Mouse (Mus musculus): Measurements from ENCODE around the gene Gm49405.
"Not testable (repeated sequence)": the region's sequence is repeated elsewhere in the genome, so short reads cannot be mapped to it uniquely, and the experiment has no call there.

Gm49405 gene

DNA sequence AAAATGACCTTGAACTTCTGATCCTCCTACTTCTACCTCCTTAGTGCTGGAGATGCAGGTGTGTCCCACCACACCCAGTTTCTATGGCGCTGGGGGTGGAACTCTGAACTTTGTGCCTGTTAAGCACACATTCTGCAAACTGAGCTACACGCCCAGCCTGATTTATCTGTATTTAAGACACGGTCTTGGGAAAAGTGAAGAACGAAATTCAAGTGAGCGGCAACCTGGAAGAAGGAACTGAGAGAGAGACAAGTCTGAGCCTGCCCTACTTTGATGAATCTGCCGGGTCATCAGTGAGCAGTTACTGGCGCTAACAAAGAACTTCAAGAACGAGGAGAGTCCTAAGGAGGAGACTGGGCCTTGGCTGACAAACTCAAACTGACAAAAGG is 46.4 kb downstream of the Gm49405 start:
- DNase-seq (ENCODE audit: extremely low read depth, insufficient read length, low spot score): no peak

DNA sequence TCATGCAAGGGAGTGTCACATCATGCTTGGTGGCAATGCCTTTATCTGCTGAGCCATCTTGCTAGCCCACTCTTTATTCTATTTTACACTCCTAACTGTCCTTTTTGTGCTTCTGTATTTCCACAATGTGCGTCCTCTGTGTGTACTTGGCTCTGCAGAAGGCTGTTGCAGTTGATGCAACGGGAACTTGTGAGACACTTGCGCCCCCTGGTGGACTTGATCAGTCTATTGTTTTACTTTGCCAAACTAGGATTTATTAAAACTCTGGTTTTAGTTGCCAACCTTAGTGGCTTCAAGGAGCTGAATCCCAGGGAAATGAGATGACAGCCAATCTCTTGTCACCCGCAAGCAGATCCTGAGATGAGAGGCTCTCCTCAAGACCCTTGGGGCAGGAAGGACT is 47.4 kb downstream of the Gm49405 start:
- peak; percentile 37 for DNase-seq (ENCODE audit: extremely low read depth, insufficient read length, low spot score)

DNA sequence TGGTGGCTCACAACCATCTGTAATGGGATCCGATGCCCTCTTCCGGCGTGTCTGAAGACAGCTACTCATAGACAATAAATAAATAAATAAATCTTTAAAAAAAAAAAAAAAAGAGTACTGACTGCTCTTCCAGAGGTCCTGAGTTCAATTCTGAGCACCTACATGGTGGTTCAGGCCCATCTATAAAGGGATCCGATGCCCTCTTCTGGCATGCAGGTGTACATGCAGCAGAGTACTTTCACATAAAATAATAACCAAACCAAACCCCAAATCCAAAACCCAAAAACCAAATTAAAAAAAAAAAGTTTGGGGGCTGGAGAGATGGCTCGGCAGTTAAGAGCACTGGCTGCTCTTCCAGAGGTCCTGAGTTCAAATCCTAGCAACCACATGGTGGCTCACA is 48.6 kb downstream of the Gm49405 start:
- not testable (repeated sequence) for DNase-seq (ENCODE audit: extremely low read depth, insufficient read length, low spot score)

DNA sequence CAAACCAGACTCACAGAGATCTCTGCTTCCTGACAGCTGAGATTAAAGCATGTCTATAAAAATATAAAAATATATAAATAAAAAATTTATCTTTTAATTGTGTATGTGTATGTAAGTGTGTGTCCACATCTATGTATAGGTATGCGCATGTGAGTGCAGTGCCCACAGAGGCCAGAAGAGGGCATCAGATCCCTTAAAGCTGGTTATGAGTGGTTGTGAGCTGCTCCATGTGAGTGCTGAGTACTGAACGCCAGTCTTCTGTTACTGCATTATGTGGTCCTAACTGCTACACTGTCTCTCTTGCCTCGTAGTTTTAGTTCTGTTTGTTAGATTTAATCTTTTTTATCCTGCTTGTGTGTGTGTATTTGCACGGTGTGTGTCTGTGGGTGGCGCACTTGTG is 50.6 kb downstream of the Gm49405 start:
- no peak for DNase-seq (ENCODE audit: extremely low read depth, insufficient read length, low spot score)

DNA sequence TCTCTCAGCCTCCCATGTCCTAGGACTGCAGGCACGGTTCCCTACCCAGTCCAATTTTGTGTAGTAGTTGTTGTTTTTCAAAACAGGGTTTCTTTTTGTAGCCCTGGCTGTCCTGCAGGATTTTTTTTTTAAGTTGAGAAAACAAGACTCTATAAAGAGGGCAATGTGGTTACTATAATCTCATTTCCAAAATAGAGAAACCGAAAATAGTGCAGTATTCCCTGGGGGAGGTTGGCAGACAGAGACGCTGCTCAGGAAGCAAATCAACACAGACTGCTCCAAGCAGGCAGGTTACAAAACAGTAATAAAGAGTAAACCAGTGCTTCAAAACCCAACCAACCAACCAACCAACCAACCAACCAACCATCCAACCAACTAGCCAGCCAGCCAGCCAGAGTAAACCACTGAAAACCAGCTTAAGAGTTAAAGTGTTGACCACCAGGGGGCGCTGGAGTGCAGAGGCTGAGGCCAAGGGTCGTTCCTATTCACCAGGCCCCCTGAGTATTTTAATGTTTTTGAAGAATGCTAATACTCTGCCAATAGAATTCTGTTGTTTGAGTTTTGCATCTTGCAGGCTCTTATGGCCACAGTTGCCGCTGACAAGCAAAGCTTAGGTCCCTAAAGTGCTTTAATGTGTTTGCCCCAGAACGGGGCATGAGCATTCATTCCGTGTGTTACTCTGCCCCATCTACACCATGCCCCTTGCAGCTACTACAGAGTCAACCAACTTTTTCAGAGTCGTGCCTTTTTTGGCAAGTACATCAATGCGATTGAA is 51.5 kb downstream of the Gm49405 start:
- DNase-seq (ENCODE audit: extremely low read depth, insufficient read length, low spot score): no peak

DNA sequence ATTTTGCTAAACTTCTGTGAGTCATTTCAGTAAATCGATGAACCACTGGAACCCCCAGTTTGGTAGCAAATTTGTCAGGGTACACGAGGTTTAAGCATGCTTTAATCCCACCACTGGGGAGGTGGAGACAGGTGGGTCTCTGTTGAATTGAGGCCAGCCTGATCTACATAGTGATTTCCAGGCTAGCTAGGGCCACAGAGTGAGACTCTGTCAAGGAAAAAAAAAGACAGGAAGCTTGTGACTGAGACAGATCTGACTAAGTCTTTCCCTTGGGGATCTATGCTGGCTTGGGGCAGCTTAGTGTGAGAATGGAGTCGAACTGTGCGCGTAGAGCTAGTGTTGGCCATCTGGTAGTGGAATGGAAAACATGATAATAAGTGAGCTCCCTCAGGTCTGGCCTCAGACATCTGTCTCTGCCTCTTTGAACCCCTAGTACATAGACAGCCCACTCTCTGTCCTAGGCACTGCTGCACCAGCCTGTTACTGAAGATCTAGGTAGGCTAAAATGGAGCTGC is 52.1 kb downstream of the Gm49405 start:
- no peak for DNase-seq (ENCODE audit: extremely low read depth, insufficient read length, low spot score)

DNA sequence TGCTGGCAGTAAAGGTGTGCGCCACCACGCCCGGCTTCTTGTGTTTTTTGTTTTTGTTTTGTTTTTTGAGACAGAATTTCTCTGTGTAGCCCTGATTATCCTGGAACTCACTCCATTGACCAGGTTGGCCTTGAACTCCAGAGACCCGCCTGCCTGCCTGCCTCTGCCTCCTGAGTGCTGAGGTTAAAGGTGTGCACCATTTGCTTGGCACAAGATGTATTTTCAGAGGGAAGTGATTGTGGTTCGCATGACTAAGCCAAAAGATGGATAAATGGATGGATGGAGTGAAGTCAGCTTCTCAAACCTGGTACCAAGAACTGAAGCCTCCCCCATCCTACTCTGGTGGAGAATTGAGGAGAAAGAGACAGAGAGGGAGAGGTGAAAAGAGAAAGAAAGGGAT is 54.2 kb downstream of the Gm49405 start:
- no peak for DNase-seq (ENCODE audit: extremely low read depth, insufficient read length, low spot score)

Measured in 3134 (cell line).